Mouse (Mus musculus) urinary bladder, postnatal 10 days (tissue): ENCODE results near the gene Vmn2r101.

ENCODE experiments used
- DNase-seq: peaks from one replicate; pipeline ENCODE4 v3.0.0; 2022; ENCODE audit warnings: low spot score

The Vmn2r101 gene

DNA sequence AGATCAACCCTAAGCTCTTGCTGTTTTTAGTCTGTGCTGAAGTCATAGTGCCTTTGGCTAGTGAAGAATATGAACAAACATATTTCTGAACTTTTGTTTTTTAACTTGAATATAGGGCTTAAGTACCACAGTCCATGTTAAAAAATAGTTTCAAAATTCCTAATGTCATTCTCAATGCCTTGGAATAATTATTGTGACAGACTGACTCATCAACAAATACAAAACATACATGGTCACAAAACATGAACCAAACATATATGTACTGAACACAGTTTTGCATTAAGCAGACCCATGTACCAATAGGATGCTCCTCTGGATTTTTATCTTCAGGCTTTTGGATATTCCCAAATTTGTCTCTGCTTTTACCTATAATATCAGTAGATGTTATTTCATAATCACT, at the start of gene Vmn2r101:
Gene Vmn2r101, plus strand, starts transcription at position 301 of the 400 bp plus-strand sequence.
- DNase-seq = no peak

DNA sequence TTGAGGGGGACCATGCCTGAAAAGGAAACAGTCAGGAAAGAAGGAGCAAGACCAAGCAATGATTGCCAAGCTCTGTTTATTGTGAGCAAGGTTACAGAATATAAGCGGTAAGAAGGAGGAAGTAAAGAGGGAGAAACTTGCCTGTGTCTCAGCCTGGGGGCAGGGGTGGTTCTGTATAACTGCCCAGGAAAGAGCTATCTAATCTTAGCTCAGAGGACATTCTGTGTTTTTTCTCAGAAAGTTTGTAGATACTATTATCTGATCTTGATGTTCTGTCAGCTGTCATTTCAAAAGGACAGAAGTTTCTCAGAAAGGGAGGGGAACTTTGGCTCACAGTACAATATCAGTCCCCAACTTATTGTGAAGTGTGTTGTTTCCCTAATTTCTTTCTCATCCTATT, 52.3 kb downstream of the Vmn2r101 start:
- no peak for DNase-seq

DNA sequence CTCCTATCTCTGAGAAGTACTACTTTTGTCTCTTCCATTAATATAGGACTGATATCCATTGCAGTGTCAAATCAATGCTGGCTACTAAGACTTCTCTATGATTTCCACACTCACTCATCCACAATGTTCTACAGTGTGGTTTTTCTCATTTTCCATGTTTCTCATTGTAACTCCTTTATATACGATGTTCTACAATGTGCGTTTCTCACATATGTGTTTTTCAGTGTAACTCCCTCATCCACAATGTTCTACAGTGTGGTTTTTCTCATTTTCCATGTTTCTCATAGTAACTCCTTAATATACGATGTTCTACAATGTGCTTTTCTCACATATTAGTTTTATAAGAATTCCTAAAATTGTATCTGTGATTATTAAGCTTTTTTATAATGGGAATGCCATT, 81.4 kb downstream of the Vmn2r101 start:
- DNase-seq = no peak

DNA sequence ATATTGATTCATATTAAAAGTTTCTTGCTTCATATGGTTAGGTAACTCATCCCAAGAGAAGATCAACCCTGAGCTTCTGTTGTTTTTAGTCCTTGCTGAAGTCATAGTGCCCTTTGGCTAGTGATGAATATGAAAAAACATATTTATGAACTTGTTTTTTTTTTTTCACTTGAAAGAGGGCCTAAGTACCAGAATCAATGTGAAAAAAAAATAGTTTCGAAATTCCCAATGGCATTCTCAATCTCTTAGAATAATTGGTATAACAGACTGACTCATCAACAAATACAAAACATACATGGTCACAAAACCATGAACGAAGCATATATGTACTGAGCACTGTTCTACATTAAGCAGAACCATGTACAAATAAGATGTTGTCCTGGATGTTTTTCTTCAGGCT, 83.0 kb downstream of the Vmn2r101 start, which contains the start of gene Vmn2r102:
Gene Vmn2r102, plus strand, starts transcription at position 301 of the 400 bp plus-strand sequence.
- DNase-seq = no peak
